Mouse (Mus musculus): Measurements from ENCODE around the gene Adra1d.

Gene Adra1d

DNA sequence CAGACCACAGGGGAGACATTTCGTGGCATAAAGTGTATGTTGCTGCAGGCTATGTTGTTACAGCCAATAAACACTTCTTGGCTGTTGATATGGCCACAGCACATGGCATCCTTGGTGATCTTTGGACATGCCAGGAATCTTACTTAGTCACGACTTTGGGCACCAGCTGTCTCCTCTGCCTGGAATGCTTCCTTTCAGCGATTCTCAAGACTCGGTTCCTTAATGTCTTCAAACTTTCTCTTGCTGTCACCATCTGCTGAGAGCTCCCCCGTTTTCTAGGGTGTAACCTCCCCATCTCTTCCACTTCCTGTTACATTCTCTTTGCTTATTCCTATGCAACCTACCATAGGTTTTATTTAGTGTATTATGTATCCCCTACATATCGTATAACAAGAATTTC lies 22.3 kb downstream of the Adra1d start:
- DNase-seq (ENCODE audit: low spot score): no peak

DNA sequence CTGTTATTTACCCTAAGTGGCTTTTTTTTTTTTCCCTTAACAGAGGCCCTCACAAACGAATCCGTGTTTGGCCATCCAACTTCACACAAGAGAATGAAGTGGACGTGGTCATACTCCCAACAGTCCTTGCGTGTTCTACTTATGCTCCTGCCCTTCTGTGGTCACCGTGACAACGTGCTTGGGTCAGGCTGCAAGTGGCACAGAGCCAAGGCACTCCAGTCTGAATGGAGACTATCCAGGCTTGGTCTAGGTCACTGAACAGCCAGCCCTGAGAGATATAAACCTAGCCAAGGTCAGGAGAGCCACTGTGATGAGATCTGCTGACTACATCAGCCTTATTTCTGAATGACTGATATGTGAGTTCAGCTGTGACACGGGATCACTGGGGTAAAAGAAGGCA lies 23.7 kb downstream of the Adra1d start:
- peak; percentile 50 for DNase-seq (ENCODE audit: low spot score)

DNA sequence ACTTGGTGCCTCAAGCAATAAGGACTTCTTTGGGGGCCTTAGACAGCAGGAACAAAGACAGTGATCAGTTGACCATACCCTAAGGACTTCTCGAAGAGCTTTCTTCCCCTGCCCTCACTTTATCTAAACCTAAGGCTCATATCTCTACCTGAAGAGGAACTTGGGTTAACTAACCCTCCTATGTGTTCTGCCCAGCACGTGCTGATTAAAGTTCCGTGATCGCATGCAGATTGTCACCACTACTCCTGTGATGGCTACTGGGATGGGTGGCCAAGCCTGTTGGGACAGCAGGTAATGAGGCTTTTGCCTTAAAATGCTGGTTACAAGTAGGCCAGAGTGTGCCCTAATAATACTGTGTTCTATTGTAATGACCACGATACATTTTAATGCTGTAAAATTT lies 26.9 kb downstream of the Adra1d start:
- DNase-seq (ENCODE audit: low spot score): no peak

DNA sequence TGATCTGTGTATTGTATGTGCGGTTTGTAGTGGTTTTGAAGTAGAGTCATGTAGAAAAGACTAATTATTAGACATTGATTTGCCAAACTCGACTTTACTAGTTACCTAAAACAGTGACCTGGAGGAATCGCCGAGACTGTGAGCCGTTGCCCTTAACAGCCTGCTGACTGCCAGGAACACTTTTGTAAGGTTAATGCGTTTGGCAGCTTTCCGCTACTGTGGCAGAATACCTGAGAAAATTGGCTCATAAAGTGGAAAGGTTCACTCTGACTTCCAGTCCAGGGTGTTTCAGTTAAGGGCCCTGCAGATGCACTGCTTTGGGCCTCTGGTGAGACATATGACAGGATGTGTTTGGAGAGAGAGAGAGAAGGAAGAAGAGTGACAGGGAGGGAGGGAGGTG lies 30.8 kb downstream of the Adra1d start:
- DNase-seq (ENCODE audit: low spot score): no peak

DNA sequence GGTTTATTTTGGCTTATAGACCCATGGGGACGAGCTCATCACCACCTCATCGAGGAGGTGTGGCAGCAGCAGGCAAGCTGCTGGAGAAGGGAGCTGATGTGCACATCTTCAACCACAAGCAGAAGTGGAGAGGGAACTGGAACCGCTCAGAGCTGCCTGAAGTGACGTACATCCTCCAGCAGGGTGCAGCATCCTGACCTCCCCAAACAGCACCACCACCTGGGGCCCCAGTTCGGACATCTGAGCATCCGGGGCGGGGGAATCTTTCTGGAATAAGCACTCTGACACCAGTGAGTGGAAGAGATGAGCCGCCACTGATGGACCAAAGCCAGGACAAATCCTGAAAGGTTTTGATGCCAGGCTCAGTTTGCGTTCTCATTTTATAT lies 31.5 kb downstream of the Adra1d start:
- DNase-seq (ENCODE audit: low spot score): peak; percentile 41

DNA sequence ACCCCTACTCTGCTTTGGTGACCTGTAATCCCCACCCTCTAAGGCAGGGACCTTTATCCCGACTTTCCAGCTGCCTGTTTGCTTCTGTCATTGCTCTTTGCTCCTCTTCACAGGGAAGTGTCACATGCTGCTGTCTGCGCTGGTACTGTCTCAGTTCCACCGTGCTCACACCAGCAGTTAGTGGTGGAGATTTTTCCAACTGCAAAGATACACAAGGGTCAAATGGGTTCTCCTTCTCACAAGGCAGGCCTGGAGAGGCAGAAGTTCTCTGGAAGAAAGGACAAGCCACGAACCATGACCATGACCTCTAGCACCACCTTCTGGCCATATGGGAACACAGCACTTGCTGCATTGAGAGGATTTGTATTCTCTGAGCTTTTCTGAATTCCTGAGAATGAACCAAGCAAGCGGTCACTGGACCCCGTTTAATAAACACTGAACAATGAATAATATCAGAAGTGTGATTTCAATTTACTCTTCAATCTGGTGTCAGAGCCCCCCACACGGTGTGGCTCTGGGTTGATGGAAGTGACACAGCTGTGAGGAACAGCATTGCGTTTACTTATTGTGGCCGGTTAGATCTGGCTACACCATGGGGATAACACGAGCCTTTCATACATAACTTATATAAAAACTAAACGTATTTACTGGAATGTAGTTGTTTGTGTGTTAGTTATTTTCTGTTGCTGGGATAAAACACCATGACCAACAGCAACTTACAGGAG lies 32.0 kb downstream of the Adra1d start:
- DNase-seq (ENCODE audit: low spot score): peak; percentile 54

DNA sequence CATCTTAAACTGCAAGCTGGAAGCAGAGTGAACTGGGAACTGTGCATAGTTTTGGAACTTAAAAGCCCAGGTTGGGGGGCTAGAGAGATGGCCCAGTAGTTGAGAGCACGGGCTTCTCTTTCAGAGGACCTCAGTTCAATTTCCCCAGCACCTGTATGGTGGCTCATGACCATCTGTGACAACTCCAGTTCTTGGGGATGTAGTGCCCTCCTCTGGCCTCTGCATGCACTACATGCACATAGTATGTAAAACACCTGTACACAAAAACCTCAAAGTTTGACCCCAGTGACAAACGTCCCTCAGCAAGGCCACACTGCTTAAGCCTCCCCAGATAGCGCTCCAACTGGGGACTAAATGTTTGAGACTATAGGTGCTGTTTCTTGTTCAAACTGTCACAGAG lies 35.0 kb downstream of the Adra1d start:
- no peak for DNase-seq (ENCODE audit: low spot score)

DNA sequence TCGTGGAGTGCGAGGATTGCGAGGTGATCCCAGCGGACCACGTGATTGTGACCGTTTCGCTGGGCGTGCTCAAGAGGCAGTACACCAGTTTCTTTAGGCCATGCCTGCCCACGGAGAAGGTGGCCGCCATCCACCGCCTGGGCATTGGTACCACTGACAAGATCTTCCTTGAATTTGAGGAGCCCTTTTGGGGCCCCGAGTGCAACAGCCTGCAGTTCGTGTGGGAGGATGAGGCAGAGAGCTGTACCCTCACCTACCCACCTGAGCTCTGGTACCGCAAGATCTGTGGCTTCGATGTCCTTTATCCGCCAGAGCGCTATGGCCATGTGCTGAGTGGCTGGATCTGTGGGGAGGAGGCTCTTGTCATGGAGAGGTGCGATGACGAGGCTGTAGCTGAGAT lies 41.3 kb downstream of the Adra1d start:
- no peak for DNase-seq (ENCODE audit: low spot score)

DNA sequence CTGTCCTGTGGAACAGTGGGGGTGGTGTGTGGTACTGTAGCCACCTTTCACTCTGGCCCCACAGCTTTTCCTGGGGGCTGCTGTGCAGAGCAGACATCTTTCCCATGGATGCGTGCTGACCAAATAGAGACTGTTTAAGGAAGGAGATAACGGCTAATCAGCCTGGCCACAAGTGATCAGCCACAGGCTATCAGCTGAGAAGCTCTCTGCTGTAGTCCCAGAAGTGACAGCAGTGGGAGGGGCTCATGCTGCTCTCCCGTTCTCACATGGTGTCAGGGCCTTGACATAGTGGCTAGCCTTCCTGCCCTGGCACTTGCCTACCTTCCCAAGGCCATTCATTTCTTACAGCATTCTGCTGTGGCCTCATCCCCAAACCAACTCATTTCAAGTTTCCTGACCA lies 43.3 kb downstream of the Adra1d start:
- no peak for DNase-seq (ENCODE audit: low spot score)

DNA sequence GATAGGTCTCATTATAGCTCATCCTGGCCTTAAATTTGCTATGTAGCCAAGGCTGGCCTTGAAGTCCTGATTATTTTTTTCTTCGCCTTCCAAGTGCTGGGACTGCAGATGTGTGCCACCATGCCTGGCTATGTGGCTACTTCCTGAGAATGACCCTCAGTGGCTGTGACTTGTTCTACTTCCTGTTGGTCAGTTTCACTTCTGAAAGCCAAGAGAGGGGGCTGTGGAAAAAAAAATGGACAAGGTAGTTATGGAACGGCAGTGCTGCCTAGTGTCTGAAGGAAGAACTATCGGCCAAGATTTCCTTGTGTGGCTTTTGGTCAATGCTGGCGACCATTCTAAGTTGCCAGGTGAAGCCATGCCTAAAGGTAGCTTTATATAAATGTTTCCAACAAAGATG lies 44.5 kb downstream of the Adra1d start:
- DNase-seq (ENCODE audit: low spot score): no peak

DNA sequence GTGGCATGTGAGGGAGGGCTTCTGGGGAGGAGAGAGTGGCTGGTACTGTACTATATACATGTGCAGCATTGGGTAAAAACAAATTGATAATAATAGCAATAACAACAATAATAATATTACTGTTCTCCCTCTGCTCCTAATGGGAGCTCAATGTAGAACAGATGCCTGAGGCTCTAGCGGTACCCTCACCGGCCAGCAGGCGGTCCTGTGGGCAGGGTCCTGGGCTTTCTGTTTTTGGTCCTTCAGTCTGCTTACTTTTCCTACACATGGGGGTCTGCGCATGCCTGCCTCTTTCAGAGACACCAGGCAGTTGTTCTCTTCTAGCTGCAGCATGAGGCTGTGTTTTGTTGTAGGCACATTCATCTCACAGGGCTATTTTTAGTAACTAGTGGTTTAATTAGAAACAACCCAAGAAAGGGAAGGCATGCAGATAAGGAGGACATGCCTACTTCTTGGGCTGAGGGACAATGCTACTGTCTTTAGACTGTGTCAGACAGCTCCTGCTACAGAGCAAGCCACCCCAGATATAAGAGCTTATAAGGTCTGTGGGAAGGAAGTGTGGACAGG lies 47.9 kb downstream of the Adra1d start:
- no peak for DNase-seq (ENCODE audit: low spot score)

DNA sequence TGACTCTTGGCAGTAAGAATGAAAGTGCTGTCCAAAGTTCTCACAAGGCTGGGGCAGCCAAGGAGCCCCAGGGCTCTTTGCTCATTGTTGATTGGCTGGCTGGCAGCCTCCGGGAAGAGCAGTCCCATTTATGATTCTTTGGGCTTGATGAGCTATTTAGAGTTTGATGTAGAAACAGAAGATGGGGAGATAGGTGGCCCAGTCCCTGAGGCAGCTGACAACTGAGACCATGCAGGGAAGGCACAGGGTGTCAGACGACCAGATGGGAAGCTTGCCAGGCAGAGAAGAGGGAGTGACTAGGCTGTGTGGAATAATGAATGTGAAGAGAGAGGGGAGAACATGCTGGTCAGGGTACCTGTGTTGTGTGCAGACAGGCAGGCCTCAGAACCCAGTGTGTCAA lies 48.6 kb downstream of the Adra1d start:
- DNase-seq (ENCODE audit: low spot score): no peak

DNA sequence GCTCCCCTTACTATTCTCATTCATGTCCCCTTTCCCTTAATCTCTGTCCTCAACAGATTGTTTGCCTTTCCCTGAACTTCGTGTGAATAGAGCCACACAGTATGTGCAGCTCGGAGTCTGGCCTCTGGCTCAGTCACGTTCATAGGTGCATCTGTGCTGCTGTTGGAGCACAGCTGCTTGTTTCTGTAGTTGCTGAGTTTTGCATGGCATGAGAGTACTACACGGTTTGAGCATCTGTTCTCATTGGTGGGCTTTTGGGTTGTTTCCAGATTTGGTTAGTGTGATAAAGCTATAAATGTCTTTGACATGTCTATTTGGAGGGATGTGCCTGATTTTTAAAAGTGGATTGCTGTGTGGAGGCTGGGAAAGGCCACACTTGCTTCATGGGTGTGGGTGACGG lies 51.6 kb downstream of the Adra1d start:
- no peak for DNase-seq (ENCODE audit: low spot score)

DNA sequence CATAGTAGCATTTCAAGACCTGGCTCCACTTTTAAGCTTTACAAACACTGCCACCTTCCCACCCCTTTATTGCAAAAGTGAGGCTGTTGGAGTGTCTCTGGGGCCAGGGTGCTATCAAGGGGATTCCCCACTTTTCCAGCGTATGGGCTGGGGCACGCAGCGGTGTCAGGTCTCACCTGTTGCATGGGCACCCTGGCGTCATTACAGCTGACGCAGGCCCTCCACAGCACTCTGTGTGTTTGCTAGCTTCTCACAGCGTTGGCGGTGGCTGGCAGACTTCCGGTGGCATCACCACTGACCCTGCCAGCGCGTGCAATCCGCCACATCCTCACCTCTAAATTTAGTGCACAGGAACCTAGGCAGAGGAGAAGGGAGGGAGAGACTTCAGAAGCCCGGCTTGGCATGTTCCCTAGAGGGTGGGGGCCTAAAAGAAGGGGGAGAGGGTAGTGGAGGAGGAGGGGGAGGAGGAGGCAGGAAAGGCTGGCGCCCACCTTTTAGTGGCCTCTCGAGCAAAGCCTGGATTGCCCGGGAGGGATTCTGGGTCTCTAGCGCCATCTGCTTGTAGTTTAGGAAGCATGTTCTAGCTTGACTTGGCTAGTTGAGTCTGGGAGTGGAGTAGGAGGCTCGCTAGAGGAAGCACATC lies 52.3 kb downstream of the Adra1d start:
- DNase-seq (ENCODE audit: low spot score): peak; percentile 73

DNA sequence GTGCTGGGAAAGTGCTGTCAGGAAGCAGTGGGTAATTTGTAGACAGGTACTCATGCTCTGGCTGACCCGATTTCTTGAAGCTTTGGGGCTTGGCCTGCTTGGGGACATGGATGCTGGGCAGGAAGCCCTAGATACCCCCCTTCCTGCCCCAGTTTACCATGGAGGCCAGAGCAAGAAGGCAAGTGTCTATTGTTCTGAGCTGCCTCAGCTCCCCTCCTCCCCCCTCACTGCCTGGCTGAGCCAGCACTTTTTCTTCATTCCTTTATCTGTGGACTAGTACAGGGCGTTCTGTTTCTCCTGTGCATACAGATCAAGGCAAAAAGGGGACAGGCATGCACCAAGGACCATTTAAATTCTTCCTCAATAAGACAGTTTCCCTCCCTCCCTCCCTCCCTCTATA lies 53.6 kb downstream of the Adra1d start:
- no peak for DNase-seq (ENCODE audit: low spot score)

DNA sequence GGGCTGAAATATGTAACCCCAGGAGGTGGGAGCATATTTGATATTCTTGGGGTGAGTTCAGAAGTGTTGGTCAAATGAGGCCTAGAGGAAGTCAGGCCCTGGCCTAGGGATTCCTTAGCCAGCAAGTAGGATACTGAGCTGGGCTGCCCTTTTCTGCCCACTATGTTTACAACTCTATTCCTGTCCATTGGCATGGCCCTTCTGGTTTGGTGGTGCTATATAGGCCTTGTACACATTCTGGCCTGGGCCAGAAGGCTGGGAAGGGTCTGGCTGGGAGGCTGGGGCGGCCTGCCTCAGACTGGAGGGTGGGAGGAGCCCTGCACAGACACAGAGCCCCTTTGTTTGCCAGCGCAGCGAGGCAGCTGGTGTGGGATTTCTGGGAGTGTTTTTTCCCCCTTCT lies 55.7 kb downstream of the Adra1d start:
- no peak for DNase-seq (ENCODE audit: low spot score)

DNA sequence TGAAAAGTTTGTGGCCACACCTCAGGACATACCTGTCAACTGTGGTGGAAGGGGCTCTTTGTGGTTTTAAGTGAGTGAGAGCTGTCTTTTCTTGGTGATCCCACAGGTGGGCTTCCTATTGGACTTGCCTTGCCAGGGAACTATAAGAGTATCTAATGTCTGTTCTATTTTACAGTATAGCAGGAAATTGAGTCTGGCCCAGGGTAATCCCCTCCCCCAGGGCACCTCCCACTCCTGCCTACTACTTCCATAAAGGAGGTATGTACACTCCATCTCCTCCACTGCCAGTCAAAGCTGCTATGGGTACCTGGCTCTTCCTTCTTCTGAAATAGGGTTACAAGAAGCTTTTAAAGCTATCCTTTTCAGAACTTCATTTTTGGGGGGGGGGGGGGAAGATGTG lies 56.7 kb downstream of the Adra1d start:
- no peak for DNase-seq (ENCODE audit: low spot score)

DNA sequence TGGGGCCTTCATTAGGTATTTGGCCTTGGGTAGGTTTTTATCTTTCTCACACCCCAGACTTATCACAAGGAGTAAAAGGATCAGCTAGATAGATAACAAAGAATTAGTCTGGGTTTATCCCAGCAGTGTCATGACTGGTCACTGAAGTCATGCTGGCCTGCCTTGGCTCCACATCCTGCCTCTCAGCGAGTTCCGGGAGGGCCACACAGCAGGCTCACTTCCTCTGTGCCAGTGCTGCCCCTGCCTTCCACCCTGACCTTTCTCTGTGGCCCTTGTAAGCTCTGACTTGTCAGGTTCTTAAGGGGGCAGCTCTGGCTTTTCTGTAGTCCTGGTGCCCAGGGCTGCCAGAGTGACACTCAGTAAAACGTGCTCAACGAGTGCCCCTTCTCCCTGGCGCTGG lies 59.5 kb downstream of the Adra1d start:
- no peak for DNase-seq (ENCODE audit: low spot score)

DNA sequence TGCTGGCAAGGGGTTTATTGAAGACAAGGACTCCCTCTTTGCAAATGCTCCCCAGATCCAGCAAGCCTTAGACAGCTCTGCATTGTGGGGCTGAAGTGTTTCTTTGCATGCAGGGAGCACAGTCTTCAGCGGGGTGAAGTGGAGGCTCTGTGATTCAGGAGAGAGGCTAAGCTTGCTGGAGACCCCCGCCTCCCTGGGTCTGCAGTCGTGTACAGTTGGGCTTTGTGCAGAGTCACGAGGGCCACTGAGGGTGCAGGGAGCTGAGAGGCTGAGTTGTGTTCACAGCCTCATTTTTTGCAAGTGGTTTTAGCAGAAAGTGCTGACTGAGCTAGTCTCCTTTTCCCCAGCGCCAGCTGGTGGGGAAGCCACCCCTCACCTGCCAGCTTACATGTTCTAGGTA lies 60.2 kb downstream of the Adra1d start:
- DNase-seq (ENCODE audit: low spot score): no peak

DNA sequence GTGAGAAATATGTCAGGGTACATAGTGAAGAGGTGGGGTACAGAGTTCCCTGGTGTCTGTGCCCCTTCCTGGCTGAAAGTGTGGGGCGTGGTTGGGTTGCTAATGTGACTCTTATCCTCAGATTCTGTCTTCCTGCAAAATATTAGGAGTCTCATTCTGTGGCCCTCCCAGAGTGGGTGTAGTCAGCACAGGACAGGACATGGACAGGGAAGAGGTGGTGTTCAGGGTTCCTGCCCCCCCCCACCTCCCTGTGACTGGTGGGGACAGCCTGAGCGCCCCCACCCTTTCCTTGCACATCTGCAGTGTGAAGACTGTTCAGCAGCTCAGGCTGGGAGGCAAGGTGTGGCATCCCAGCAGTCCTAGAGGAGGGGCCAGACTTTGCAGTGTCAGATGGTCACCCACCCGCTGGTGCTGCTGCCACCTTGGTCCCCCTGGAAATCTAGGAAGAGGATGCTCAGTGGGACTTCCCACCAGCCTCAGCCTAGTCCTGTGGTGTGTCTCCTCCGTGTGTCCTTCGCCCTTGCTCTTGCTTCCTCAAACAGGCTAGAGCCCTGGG lies 62.7 kb downstream of the Adra1d start:
- no peak for DNase-seq (ENCODE audit: low spot score)

DNA sequence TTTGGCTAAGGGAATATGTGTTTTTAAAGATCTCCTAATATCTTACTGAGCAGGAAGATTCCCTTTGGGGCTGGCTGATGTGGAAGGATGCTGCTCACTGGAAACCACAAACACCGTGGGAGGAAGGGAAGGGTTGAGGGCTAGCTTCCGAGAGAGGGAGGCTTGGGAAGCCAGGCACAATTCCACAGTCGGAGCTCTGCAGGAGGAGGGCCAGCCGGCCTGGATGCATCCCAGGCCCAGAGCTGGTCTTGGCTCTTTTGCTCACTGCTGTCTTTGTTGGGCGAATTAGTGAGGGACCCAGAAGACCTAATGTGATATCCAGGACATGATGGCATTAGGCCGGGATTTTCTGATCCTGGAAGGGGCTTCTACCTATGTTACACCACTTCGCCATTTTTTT lies 63.9 kb downstream of the Adra1d start:
- DNase-seq (ENCODE audit: low spot score): no peak

DNA sequence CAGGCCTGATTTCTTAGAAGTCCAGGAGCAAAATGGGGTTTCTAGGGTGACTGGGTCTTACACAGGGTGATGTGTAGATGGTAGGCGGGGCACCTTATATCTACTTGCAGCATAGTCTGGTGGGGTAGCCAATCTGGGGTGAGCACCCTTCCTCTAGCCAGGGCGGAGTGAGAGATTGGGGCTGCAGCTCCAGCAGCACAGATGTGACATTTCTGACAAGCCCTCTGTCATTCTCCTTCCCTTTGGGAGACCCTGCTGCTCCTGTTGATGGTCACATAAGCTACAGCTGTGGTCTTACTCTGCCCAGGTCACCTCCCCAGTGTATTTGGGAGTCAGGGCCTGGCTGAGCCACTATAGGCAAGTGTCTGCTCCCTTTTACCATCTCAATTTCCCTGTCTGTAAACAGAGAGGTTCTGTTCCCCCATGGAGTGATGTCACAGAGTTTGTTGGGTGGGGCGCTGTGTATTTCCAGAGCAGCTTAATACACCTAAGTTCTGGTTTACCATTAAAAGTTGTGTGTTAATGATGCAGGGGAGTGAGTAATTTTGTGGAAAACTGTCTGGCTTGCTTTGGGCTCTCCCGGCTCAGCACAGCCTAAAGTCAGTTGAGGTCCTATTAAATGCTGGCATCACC lies 64.7 kb downstream of the Adra1d start:
- no peak for DNase-seq (ENCODE audit: low spot score)

Measured in lung, postnatal 25 days (tissue).